Mouse (Mus musculus) heart, embryonic 14.5 days (tissue): Measurements from ENCODE around the gene Ncaph. TPM values are rescaled to one million over a fixed set of nuclear protein-coding genes. Genes with fewer than 3 reads are reported as not detected.

Experiments used
- ATAC-seq: fragments of 200-750 bp; cut with Nextera tagmentation; 2 replicates; pipeline ENCODE4 v1.8.0; 2017; ENCODE audit warnings: low read depth, moderate TSS enrichment; ENCODE audit not compliant: insufficient number of reproducible peaks, insufficient read depth, low FRiP score
- H3K27ac ChIP-seq, 2 experiments: fragments of 200-500 bp in 1 of 2; fragments of 300-500 bp in 1 of 2; sonication (generic) in 1 of 2; replicated peaks in 1 of 2; 2 replicates each; pipeline ENCODE4 v1.5.1; 2012 to 2014; ENCODE audit warnings: low read depth in 2 of 2, low read length in 2 of 2, control low read depth in 1 of 2, mild to moderate bottlenecking in 1 of 2, mixed read lengths in 1 of 2; ENCODE audit not compliant: control insufficient read depth in 1 of 2, insufficient read depth in 1 of 2
- H3K27me3 ChIP-seq: fragments of 300-500 bp; sonication (generic); 2 replicates; pipeline ENCODE4 v1.6.1; 2014; ENCODE audit warnings: mild to moderate bottlenecking, low read length, control low read depth; ENCODE audit not compliant: control insufficient read depth, insufficient read depth
- H3K36me3 ChIP-seq: fragments of 300-500 bp; sonication (generic); 2 replicates; pipeline ENCODE4 v1.6.1; 2014; ENCODE audit warnings: mild to moderate bottlenecking, control low read depth, low read length, mixed read lengths; ENCODE audit not compliant: control insufficient read depth, insufficient read depth
- H3K4me1 ChIP-seq, 2 experiments: fragments of 200-500 bp in 1 of 2; fragments of 300-500 bp in 1 of 2; sonication (generic) in 1 of 2; 2 replicates each; pipeline ENCODE4 v1.6.1; 2012 to 2014; ENCODE audit warnings: low read length in 2 of 2, control low read depth in 1 of 2, mixed read lengths in 1 of 2; ENCODE audit not compliant: control insufficient read depth in 2 of 2, insufficient read depth in 2 of 2
- H3K4me2 ChIP-seq: fragments of 300-500 bp; sonication (generic); 2 replicates; pipeline ENCODE4 v1.6.1; 2014; ENCODE audit warnings: mild to moderate bottlenecking, low read length
- H3K4me3 ChIP-seq, 2 experiments: fragments of 200-500 bp in 1 of 2; fragments of 300-500 bp in 1 of 2; sonication (generic) in 1 of 2; 2 replicates each; pipeline ENCODE4 v1.5.1; 2012 to 2014; ENCODE audit warnings: low read length in 2 of 2, mild to moderate bottlenecking in 2 of 2, control low read depth in 1 of 2, low read depth in 1 of 2, moderate library complexity in 1 of 2; ENCODE audit not compliant: control insufficient read depth in 1 of 2, insufficient read depth in 1 of 2
- H3K9ac ChIP-seq: fragments of 300-500 bp; sonication (generic); 2 replicates; pipeline ENCODE4 v1.6.1; 2014; ENCODE audit warnings: mild to moderate bottlenecking, low read length
- H3K9me3 ChIP-seq: fragments of 300-500 bp; sonication (generic); 2 replicates; pipeline ENCODE4 v1.6.1; 2016; ENCODE audit warnings: low read length, control low read depth; ENCODE audit not compliant: control insufficient read depth
- WGBS: fragments of 180-500 bp; shearing (Covaris S2); extraction: QIAGEN DNeasy Blood & Tissue Kit; methylation state at CpG from one replicate; pipeline ENCODE4 v1.1.7; 2014; 5-methylcytosine and 5-hydroxymethylcytosine counted together
- polyA plus RNA-seq: library from polyadenylated mRNA; unstranded; fragments of >200 nt; fragmentation: Nextera tagmentation; extraction: Ambion mirVana; gene quantifications from 2 replicates; pipeline ENCODE4 v1.2.1, GENCODE M21; 2014

Ncaph gene
- polyA plus RNA-seq, 1 experiment from 2014 or later: 46.9 TPM

DNA sequence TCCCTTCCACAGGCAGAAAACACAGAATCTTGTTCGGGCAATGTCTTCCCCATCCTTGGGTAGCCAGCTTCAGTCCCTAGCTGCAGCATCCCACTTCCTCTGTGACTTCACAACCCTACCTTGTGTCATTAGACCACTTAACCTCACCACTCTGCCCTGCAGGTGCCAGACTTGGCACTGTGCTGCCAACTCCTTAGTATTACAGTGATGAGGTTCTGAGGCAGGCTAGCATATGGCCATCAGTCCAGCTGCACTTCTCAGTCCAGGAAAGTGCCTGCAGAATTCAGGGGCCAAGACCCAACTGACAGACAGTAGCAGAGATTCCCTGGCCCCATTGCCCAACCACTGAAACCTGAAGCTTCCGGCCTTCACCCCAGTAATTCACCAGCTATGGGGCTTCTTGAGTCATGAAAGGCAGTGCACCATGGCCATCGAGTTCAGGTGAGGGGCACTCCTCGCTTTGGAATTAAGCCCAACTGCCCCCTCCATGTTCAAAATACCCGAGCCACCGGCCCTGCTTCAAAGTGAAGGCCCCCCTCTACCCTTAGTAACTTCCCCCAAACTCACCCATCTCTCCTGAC, 8.9 kb upstream of the Ncaph start:
- WGBS: 14% methylated on average over 6 of the region's 6 CpGs
- Histone ChIP-seq H3K4me2 (peak overlapping the region; percentile 82), H3K27me3 (0 out of 2 replicates have a peak, but pooled peaks cover 7% of the 10 kb centered on the region), H3K4me1 (peaks cover 3 to 14% of the 10 kb centered on the region in 2 experiments), H3K9me3 (peaks cover 3% of the 10 kb centered on the region; the same call in 1 of the 2 replicates), H3K4me3 (peak overlapping the region; percentile 51 to 70), H3K36me3 (peaks cover 21% of the 10 kb centered on the region; the same call in 1 of the 2 replicates), H3K27ac (no peak overlapping the region), H3K9ac (peak overlapping the region; percentile 73)
- ATAC-seq: no peak

DNA sequence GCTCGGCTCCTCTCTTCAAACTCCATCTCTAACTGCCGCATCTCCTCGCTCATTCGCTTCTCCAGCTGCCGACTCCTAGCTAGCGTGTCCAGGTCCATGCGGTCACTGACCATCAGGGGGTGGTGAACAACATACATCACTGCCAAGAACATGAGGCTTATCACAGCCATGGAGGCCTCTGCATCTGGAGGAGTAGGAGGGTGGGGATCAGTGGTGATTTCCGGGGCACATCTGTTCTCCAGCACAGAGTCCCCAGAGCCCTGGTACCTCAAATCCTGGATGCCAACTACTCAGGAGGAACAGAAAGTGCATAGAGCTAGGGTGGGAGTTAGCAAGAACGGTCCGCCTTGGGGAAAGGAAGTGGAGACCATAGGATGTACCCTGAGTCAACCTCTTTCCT, 8.3 kb upstream of the Ncaph start:
- H3K9me3 ChIP-seq: peaks cover 3% of the 10 kb centered on the region; the same call in 1 of the 2 replicates
- H3K27me3 ChIP-seq: 0 out of 2 replicates have a peak, but pooled peaks cover 7% of the 10 kb centered on the region
- H3K4me2 ChIP-seq: peak overlapping the region; percentile 82
- whole genome bisulfite sequencing: 79% methylated on average over 10 of the region's 10 CpGs
- H3K9ac ChIP-seq: 0 out of 2 replicates have a peak overlapping the region, but pooled peaks have one; percentile 13
- no peak overlapping the region for H3K27ac ChIP-seq
- no peak for ATAC-seq
- peaks cover 21% of the 10 kb centered on the region; the same call in 1 of the 2 replicates for H3K36me3 ChIP-seq
- peaks cover 5 to 20% of the 10 kb centered on the region in 2 experiments for H3K4me1 ChIP-seq
- peak overlapping the region in 1 of 2 experiments; percentile 51; a peak in 2 of 4 replicates for H3K4me3 ChIP-seq

DNA sequence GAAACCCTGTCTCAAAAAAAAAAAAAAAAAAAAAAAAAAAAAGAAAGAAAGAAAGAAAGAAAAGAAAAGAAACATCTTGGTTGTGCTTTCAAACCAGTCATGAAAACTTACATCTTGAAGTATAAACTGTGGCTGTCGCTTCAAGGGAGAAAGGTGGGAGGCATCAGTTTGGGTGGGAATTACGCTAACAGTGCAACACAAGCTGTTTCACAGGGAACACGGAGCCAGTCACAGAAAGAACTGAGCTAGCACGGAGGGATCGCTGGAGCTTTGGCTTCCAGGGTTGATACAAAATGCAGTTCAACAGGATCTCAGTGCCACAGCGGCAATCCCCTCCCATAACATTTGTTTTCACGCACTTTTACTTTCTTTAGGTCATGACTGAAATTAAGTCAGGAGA, 6.3 kb upstream of the Ncaph start:
- 0 out of 2 replicates have a peak, but pooled peaks cover 7% of the 10 kb centered on the region for H3K27me3 ChIP-seq
- H3K4me3 ChIP-seq: no peak overlapping the region
- ATAC-seq: no peak
- peaks cover 21% of the 10 kb centered on the region; the same call in 1 of the 2 replicates for H3K36me3 ChIP-seq
- H3K9me3 ChIP-seq: peaks cover 3% of the 10 kb centered on the region; the same call in 1 of the 2 replicates
- WGBS: 91% methylated on average over 7 of the region's 7 CpGs
- no peak overlapping the region for H3K9ac ChIP-seq
- peaks cover 13 to 26% of the 10 kb centered on the region in 2 experiments for H3K4me1 ChIP-seq
- no peak overlapping the region for H3K27ac ChIP-seq
- H3K4me2 ChIP-seq: no peak overlapping the region

DNA sequence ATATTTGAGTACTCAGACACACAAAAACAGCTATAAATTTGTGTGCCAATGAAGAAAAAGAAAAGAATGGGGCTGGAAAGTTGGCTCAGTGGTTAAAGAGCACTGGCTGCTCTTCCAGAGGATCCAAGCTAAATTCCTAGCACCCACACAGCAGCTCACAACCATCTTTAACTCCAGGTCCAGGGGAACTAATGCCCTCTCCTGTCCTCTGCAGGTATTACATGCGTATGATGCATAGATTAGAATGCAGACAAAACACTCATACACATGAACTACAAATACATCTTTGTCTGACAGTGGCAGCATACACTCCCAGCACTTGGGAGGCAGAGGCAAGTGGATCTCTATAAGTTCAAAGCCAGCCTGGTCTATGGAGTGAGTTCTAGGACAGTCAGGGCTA, 5.9 kb upstream of the Ncaph start:
- Histone ChIP-seq H3K4me1 (peaks cover 13 to 26% of the 10 kb centered on the region in 2 experiments), H3K36me3 (peaks cover 21% of the 10 kb centered on the region; the same call in 1 of the 2 replicates), H3K4me2 (no peak overlapping the region), H3K27me3 (0 out of 2 replicates have a peak, but pooled peaks cover 7% of the 10 kb centered on the region), H3K9ac (no peak overlapping the region), H3K4me3 (no peak overlapping the region), H3K27ac (no peak overlapping the region), H3K9me3 (peaks cover 3% of the 10 kb centered on the region; the same call in 1 of the 2 replicates)
- no peak for ATAC-seq
- 97% methylated on average over 1 of the region's 1 CpGs for WGBS

DNA sequence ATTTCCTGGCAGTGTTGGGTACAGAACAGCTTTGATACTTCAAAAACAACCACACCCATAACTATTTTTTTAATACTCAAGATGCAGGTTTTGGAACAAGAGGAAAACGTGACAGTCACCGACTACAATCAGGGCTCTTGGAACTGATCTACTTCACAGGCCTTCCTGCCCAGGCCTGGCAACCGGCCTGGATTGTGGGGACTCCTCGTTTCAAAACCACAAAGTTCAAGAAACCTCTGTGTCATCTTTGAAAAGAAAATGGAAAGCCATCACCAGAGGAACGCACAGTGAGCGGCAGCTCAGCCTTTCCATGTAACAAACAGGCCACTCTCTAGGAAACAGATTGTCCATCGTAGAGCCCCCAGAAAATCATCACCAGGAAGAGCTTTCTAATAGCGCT, 5.3 kb upstream of the Ncaph start:
- no peak for ATAC-seq
- Histone ChIP-seq H3K36me3 (peaks cover 21% of the 10 kb centered on the region; the same call in 1 of the 2 replicates), H3K27me3 (0 out of 2 replicates have a peak, but pooled peaks cover 7% of the 10 kb centered on the region), H3K27ac (no peak overlapping the region), H3K9ac (no peak overlapping the region), H3K9me3 (peaks cover 3% of the 10 kb centered on the region; the same call in 1 of the 2 replicates), H3K4me3 (no peak overlapping the region), H3K4me2 (no peak overlapping the region), H3K4me1 (peaks cover 13 to 26% of the 10 kb centered on the region in 2 experiments)
- 84% methylated on average over 8 of the region's 8 CpGs for WGBS

DNA sequence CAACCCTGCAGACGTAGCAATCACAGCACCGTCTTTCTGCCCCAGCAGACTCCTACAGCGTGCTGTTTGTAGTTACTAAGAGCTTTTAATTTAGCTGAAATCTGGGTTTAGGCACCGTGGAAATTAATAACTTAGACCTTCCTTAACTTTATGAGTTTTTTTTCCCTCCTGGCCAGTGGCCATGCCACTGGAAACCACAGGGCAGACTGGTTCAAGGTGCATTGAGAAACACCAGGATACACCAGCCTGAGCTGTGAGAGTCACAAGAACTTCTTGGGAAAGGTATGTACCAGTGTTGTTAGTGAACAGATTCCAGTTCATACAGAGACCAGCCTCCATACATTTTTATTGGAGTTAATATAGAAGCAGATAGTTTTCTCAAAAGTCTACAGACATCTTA, 4.7 kb upstream of the Ncaph start:
- no peak overlapping the region for H3K4me2 ChIP-seq
- peaks cover 21% of the 10 kb centered on the region; the same call in 1 of the 2 replicates for H3K36me3 ChIP-seq
- 0 out of 2 replicates have a peak, but pooled peaks cover 4% of the 10 kb centered on the region for H3K27me3 ChIP-seq
- H3K27ac ChIP-seq: no peak overlapping the region
- peaks cover 3% of the 10 kb centered on the region; the same call in 1 of the 2 replicates for H3K9me3 ChIP-seq
- no peak overlapping the region for H3K4me3 ChIP-seq
- ATAC-seq: no peak
- peaks cover 13 to 26% of the 10 kb centered on the region in 2 experiments for H3K4me1 ChIP-seq
- WGBS: 90% methylated on average over 4 of the region's 4 CpGs
- H3K9ac ChIP-seq: no peak overlapping the region

DNA sequence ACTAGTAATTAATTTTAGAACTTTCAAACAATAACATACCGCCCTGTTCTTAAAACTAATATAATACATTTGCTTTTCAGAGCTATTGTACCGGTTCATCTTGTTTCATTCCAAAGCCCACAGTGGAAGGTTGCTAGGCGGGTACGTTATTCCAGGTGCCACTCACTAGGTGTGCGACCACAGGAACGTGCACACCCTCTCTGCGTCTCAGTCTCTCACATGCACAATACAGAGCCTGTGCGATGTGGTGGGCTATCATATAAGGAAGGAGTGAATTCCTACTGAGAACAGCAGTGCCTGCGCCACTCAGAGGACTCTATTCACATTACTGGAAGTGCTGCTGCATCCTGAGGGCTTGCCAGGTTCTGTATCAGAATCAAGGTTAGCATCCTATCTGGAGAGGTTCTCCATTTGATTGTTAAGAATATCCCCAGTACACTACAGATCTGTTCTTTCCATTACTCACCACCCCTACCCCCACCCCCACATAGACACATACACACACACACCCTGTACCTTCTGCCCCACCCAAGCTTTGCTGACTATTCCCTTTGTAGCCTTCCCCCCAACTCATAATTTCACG, 4.2 kb upstream of the Ncaph start:
- no peak for ATAC-seq
- Histone ChIP-seq H3K27me3 (0 out of 2 replicates have a peak, but pooled peaks cover 4% of the 10 kb centered on the region), H3K4me1 (peaks cover 13 to 27% of the 10 kb centered on the region in 2 experiments), H3K9me3 (peaks cover 3% of the 10 kb centered on the region; the same call in 1 of the 2 replicates), H3K9ac (no peak overlapping the region), H3K36me3 (peaks cover 21% of the 10 kb centered on the region; the same call in 1 of the 2 replicates), H3K27ac (0 out of 4 replicates have a peak overlapping the region, but pooled peaks of 1 of the 2 experiments have one; percentile 18), H3K4me3 (no peak overlapping the region), H3K4me2 (no peak overlapping the region)
- WGBS: 83% methylated on average over 10 of the region's 10 CpGs
